Comparison of ENCODE assay signal across 8 mouse cellular contexts in genomic region chr9:114401685-114402080, GRCm38 (mm10). TPM values are rescaled to one million over a fixed set of nuclear protein-coding genes. Genes with fewer than 3 reads are reported as not detected.
A peak's percentile ranks its signal among the peaks of the same experiment; 100 is the strongest.
DNase-seq lines count a peak whose midpoint lies in the region; ATAC-seq lines count a peak whose summit lies in the region.

No protein-coding gene starts in this region.

- no peak for ATAC-seq in heart, embryonic 14.5 days (ENCODE audit: insufficient number of reproducible peaks, insufficient read depth, low FRiP score, low read depth)
- peak; percentile 4; the same call in 1 of the 2 replicates for ATAC-seq in forebrain, embryonic 11.5 days (replicated peaks; ENCODE audit: low FRiP score)
- ATAC-seq in kidney, embryonic 16.5 days (ENCODE audit: low FRiP score, low TSS enrichment), result no peak
- ATAC-seq in megakaryocyte progenitor cell, adult 5-6 weeks (replicated peaks; ENCODE audit: poor library complexity), result peak; percentile 51

- H3K4me2 ChIP-seq in heart, embryonic 14.5 days (ENCODE audit: low read length), result peak overlapping the region; percentile 68
- H3K4me2 ChIP-seq in forebrain, embryonic 11.5 days (ENCODE audit: low read depth, low read length, severe bottlenecking), result peak overlapping the region; percentile 76
- H3K4me2 ChIP-seq in kidney, embryonic 16.5 days (replicated peaks; ENCODE audit: low read depth, low read length), result peak overlapping the region; percentile 64

- peak overlapping the region; percentile 91 to 92 for H3K27ac ChIP-seq in heart, embryonic 14.5 days (replicated peaks in 1 of 2; ENCODE audit: control insufficient read depth in 1 of 2, insufficient read depth in 1 of 2, low read depth in 2 of 2, low read length in 2 of 2)
- peak overlapping the region; percentile 60; the same call in 1 of the 2 replicates for H3K27ac ChIP-seq in forebrain, embryonic 11.5 days (ENCODE audit: low read depth, low read length)
- peak overlapping the region; percentile 94 for H3K27ac ChIP-seq in kidney, embryonic 16.5 days (ENCODE audit: low read length)

- DNase-seq in heart, postnatal 10 days, result no peak
- DNase-seq in NIH3T3 (ENCODE audit: low read depth), result peak; percentile 63
- DNase-seq in forebrain, embryonic 11.5 days (ENCODE audit: low spot score), result peak; percentile 66
- DNase-seq in thymus, postnatal 0 days (ENCODE audit: low spot score), result peak; percentile 77
- no peak for DNase-seq in adrenal gland, adult 18-20 months (ENCODE audit: low spot score in 2 of 2)

- H3K27me3 ChIP-seq in heart, embryonic 14.5 days (ENCODE audit: control insufficient read depth, insufficient read depth, low read length), result no peaks in the 10 kb centered on the region
- H3K27me3 ChIP-seq in forebrain, embryonic 11.5 days (ENCODE audit: control insufficient read depth, insufficient read depth, low read length), result no peaks in the 10 kb centered on the region
- H3K27me3 ChIP-seq in kidney, embryonic 16.5 days (ENCODE audit: insufficient read depth, low read length), result no peaks in the 10 kb centered on the region

- H3K9ac ChIP-seq in heart, embryonic 14.5 days (ENCODE audit: low read length), result peak overlapping the region; percentile 95
- H3K9ac ChIP-seq in forebrain, embryonic 11.5 days (ENCODE audit: low read length), result peak overlapping the region; percentile 82
- peak overlapping the region; percentile 94 for H3K9ac ChIP-seq in kidney, embryonic 16.5 days (replicated peaks; ENCODE audit: low read length)

- peaks cover 5 to 8% of the 10 kb centered on the region in 2 experiments for H3K4me1 ChIP-seq in heart, embryonic 14.5 days (ENCODE audit: control insufficient read depth in 2 of 2, insufficient read depth in 2 of 2, low read length in 2 of 2)
- H3K4me1 ChIP-seq in forebrain, embryonic 11.5 days (replicated peaks; ENCODE audit: control insufficient read depth, insufficient read depth, low read length), result peaks cover 5% of the 10 kb centered on the region; the same call in 1 of the 2 replicates
- H3K4me1 ChIP-seq in kidney, embryonic 16.5 days (ENCODE audit: insufficient read depth, low read length), result peaks cover 13% of the 10 kb centered on the region; the same call in 1 of the 2 replicates

- H3K4me3 ChIP-seq in heart, embryonic 14.5 days (ENCODE audit: control insufficient read depth in 1 of 2, insufficient read depth in 1 of 2, low read depth in 1 of 2, low read length in 2 of 2), result peak overlapping the region; percentile 87 to 91
- peak overlapping the region; percentile 82 for H3K4me3 ChIP-seq in forebrain, embryonic 11.5 days (ENCODE audit: low read depth, low read length)
- peak overlapping the region; percentile 77 for H3K4me3 ChIP-seq in kidney, embryonic 16.5 days (ENCODE audit: low read length)

- intact Hi-C loops in heart, postnatal 10 days (cut with DNase I), result no loop called here

- WGBS in heart, embryonic 14.5 days, result 4% methylated on average over 16 of the region's 16 CpGs
- WGBS in forebrain, embryonic 11.5 days, result 4% methylated on average over 16 of the region's 16 CpGs
- 3% methylated on average over 16 of the region's 16 CpGs for WGBS in kidney, embryonic 16.5 days

- H3K36me3 ChIP-seq in heart, embryonic 14.5 days (ENCODE audit: control insufficient read depth, insufficient read depth, low read length), result peaks cover 27% of the 10 kb centered on the region
- peaks cover 3% of the 10 kb centered on the region; the same call in 1 of the 2 replicates for H3K36me3 ChIP-seq in forebrain, embryonic 11.5 days (ENCODE audit: control insufficient read depth, insufficient read depth, low read length)
- H3K36me3 ChIP-seq in kidney, embryonic 16.5 days (ENCODE audit: insufficient read depth, low read length), result peaks cover 34% of the 10 kb centered on the region

- H3K9me3 ChIP-seq in heart, embryonic 14.5 days (ENCODE audit: control insufficient read depth, low read length), result no peaks in the 10 kb centered on the region
- H3K9me3 ChIP-seq in forebrain, embryonic 11.5 days (ENCODE audit: control insufficient read depth, low read length), result no peaks in the 10 kb centered on the region
- peaks cover 15% of the 10 kb centered on the region for H3K9me3 ChIP-seq in kidney, embryonic 16.5 days (ENCODE audit: low read length)

RNA-seq across cellular contexts. Expression of gene Tmppe, which starts 0.8 kb away (rescaled TPM):
- 3.0 and 4.4 TPM in 2 replicates for polyA plus RNA-seq in heart, embryonic 14.5 days (2014; fragmentation: Nextera tagmentation; extraction: Ambion mirVana)
- total RNA-seq in heart, postnatal 10 days (2021), result 1 to 10 TPM; 5.1 to 5.6 TPM
- polyA plus RNA-seq in forebrain, embryonic 11.5 days (2014; fragmentation: Nextera tagmentation; extraction: Ambion mirVana), result 5.3 and 6.4 TPM in 2 replicates
- 15.3 and 15.9 TPM in 2 replicates for polyA plus RNA-seq in kidney, embryonic 16.5 days (2015; fragmentation: Nextera tagmentation; extraction: Ambion mirVana)
- total RNA-seq in megakaryocyte progenitor cell, adult 5-6 weeks (2015), result 2.4 and 3.4 TPM in 2 replicates
- total RNA-seq in megakaryocyte progenitor cell, adult 5-6 weeks (2017), result 4.6 and 5.0 TPM in 2 replicates
- polyA plus RNA-seq in thymus, postnatal 0 days (2015; fragmentation: Nextera tagmentation; extraction: Ambion mirVana), result 9.1 and 9.6 TPM in 2 replicates
- 1 to 10 TPM; 5.4 to 6.3 TPM for total RNA-seq in adrenal gland, adult 18-20 months (2021)

RNA-seq across cellular contexts. Expression of gene Glb1, which starts 0.8 kb away (rescaled TPM):
- polyA plus RNA-seq in heart, embryonic 14.5 days (2014; fragmentation: Nextera tagmentation; extraction: Ambion mirVana), result 53.2 and 54.5 TPM in 2 replicates
- total RNA-seq in heart, postnatal 10 days (2021), result 10 to 100 TPM; 21.5 to 25.1 TPM
- 20.3 and 21.6 TPM in 2 replicates for polyA plus RNA-seq in forebrain, embryonic 11.5 days (2014; fragmentation: Nextera tagmentation; extraction: Ambion mirVana)
- polyA plus RNA-seq in kidney, embryonic 16.5 days (2015; fragmentation: Nextera tagmentation; extraction: Ambion mirVana), result 77.6 and 81.0 TPM in 2 replicates
- total RNA-seq in megakaryocyte progenitor cell, adult 5-6 weeks (2015), result 40.1 and 42.1 TPM in 2 replicates
- 36.3 and 38.4 TPM in 2 replicates for total RNA-seq in megakaryocyte progenitor cell, adult 5-6 weeks (2017)
- 34.7 and 35.0 TPM in 2 replicates for polyA plus RNA-seq in thymus, postnatal 0 days (2015; fragmentation: Nextera tagmentation; extraction: Ambion mirVana)
- total RNA-seq in adrenal gland, adult 18-20 months (2021), result 10 to 100 TPM; 22.9 to 29.5 TPM

RNA-seq across cellular contexts. Expression of gene Crtap, which starts 11.2 kb away (rescaled TPM):
- 145 and 156 TPM in 2 replicates for polyA plus RNA-seq in heart, embryonic 14.5 days (2014; fragmentation: Nextera tagmentation; extraction: Ambion mirVana)
- total RNA-seq in heart, postnatal 10 days (2021), result 10 to 100 TPM; 61.0 to 66.3 TPM
- polyA plus RNA-seq in forebrain, embryonic 11.5 days (2014; fragmentation: Nextera tagmentation; extraction: Ambion mirVana), result 35.6 and 44.4 TPM in 2 replicates
- 139 and 148 TPM in 2 replicates for polyA plus RNA-seq in kidney, embryonic 16.5 days (2015; fragmentation: Nextera tagmentation; extraction: Ambion mirVana)
- total RNA-seq in megakaryocyte progenitor cell, adult 5-6 weeks (2015), result 79.4 and 90.2 TPM in 2 replicates
- 22.0 and 33.4 TPM in 2 replicates for total RNA-seq in megakaryocyte progenitor cell, adult 5-6 weeks (2017)
- polyA plus RNA-seq in thymus, postnatal 0 days (2015; fragmentation: Nextera tagmentation; extraction: Ambion mirVana), result 28.3 and 29.5 TPM in 2 replicates
- total RNA-seq in adrenal gland, adult 18-20 months (2021), result 10 to 100 TPM; 95.3 to 98.3 TPM

Comparison
In these comparisons a context has a peak if more than half of its experiments do, and no peak if none do; other contexts are left out.
1. ATAC-seq: peak in forebrain, embryonic 11.5 days (single experiment) and megakaryocyte progenitor cell, adult 5-6 weeks (single experiment); none in heart, embryonic 14.5 days (single experiment) and kidney, embryonic 16.5 days (single experiment).
2. DNase-seq: peak in NIH3T3 (single experiment), forebrain, embryonic 11.5 days (single experiment) and thymus, postnatal 0 days (single experiment); none in heart, postnatal 10 days (0 of 2) and adrenal gland, adult 18-20 months (0 of 2).
3. Peak in every context shown above with its lines, with median percentiles within 50 percentile points of each other: H3K27ac ChIP-seq, H3K4me2 ChIP-seq, H3K4me3 ChIP-seq and H3K9ac ChIP-seq.